Mouse (Mus musculus) hindbrain, embryonic 16.5 days (tissue): ENCODE results near the gene Ust. TPM values are rescaled to one million over a fixed set of nuclear protein-coding genes. Genes with fewer than 3 reads are reported as not detected.
A peak's percentile ranks its signal among the peaks of the same experiment; 100 is the strongest.

ENCODE experiments used
- ATAC-seq: fragments of 200-750 bp; cut with Nextera tagmentation; 2 replicates; pipeline ENCODE4 v1.8.0; 2017; ENCODE audit warnings: moderate TSS enrichment, moderate library complexity
- H3K27ac ChIP-seq: fragments of 300-500 bp; sonication (generic); 2 replicates; pipeline ENCODE4 v1.5.1; 2014; ENCODE audit warnings: low read depth, mild to moderate bottlenecking, control low read depth, low read length, moderate library complexity
- H3K27me3 ChIP-seq: fragments of 300-500 bp; sonication (generic); replicated peaks from 2 replicates; pipeline ENCODE4 v1.6.1; 2014; ENCODE audit warnings: low read length; ENCODE audit not compliant: control insufficient read depth, insufficient read depth
- H3K36me3 ChIP-seq: fragments of 300-500 bp; sonication (generic); 2 replicates; pipeline ENCODE4 v1.6.1; 2014; ENCODE audit warnings: mild to moderate bottlenecking, low read length, moderate library complexity, mixed read lengths; ENCODE audit not compliant: control insufficient read depth, insufficient read depth
- H3K4me1 ChIP-seq: fragments of 300-500 bp; sonication (generic); 2 replicates; pipeline ENCODE4 v1.6.1; 2014; ENCODE audit warnings: low read depth, low read length; ENCODE audit not compliant: control insufficient read depth, insufficient read depth
- H3K4me2 ChIP-seq: fragments of 300-500 bp; sonication (generic); 2 replicates; pipeline ENCODE4 v1.6.1; 2014; ENCODE audit warnings: mild to moderate bottlenecking, low read length, control low read depth, moderate library complexity
- H3K4me3 ChIP-seq: fragments of 300-500 bp; sonication (generic); 2 replicates; pipeline ENCODE4 v1.5.1; 2014; ENCODE audit warnings: mild to moderate bottlenecking, low read length, control low read depth, moderate library complexity
- H3K9ac ChIP-seq: fragments of 300-500 bp; sonication (generic); 2 replicates; pipeline ENCODE4 v1.6.1; 2014; ENCODE audit warnings: low read depth, mild to moderate bottlenecking, control low read depth, low read length, moderate library complexity
- H3K9me3 ChIP-seq: fragments of 300-500 bp; sonication (generic); 2 replicates; pipeline ENCODE4 v1.6.1; 2014; ENCODE audit warnings: mild to moderate bottlenecking, low read length, moderate library complexity; ENCODE audit not compliant: control insufficient read depth
- WGBS: fragments of 180-500 bp; shearing (Covaris S2); extraction: QIAGEN DNeasy Blood & Tissue Kit; methylation state at CpG from one replicate; pipeline ENCODE4 v1.1.7; 2014; 5-methylcytosine and 5-hydroxymethylcytosine counted together
- polyA plus RNA-seq: library from polyadenylated mRNA; unstranded; fragments of >200 nt; fragmentation: Nextera tagmentation; extraction: Ambion mirVana; gene quantifications from 2 replicates; pipeline ENCODE4 v1.2.1, GENCODE M21; 2015

The Ust gene
- polyA plus RNA-seq, 1 experiment from 2014 or later: 7.4 TPM

DNA sequence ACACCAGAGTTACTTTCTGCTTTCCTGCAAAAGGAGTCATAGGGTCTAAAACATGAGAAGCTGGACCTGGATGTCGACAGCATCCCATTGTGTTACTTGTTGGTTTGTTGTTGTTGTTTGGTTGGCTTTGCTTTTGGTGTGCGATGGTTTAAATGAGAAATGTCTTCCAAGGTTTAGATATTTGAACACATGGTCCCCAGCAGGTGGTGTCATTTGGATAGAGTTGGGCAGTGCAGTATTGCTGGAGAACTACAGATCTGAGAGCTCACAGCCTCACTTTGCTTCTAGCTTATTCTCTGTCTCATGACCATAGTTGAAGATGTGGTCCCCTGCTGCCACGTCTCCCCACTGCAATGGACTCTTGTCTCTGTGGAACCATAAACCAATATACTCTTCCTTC lies 234.6 kb downstream of the Ust start:
- ATAC-seq: no peak
- Histone ChIP-seq H3K4me3 (no peak overlapping the region), H3K9me3 (no peaks in the 10 kb centered on the region), H3K9ac (no peak overlapping the region), H3K36me3 (no peaks in the 10 kb centered on the region), H3K4me2 (no peak overlapping the region), H3K4me1 (no peaks in the 10 kb centered on the region), H3K27me3 (no peaks in the 10 kb centered on the region), H3K27ac (no peak overlapping the region)
- WGBS: 93% methylated on average over 3 of the region's 3 CpGs

DNA sequence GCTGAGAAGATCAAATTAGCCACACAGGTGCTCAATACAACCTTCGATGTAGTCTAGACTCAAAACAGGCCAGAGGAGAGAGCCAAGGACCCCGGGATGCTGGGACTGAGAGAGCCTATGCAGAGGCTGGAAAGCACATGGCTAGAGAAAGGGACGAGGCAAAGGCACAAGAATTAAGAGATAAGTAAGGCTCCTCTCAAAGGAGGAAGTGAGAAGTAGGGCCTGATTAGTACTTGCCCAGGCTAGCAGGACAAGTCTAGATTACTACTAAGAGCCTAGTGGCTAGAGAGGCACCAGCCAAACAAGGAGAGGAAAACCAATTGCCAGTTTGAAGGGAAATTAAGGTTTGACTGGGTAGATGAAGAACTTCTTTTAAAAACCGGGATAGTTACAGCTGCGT lies 241.5 kb downstream of the Ust start:
- H3K4me1 ChIP-seq: no peaks in the 10 kb centered on the region
- no peaks in the 10 kb centered on the region for H3K27me3 ChIP-seq
- WGBS: 80% methylated on average over 5 of the region's 5 CpGs
- no peak overlapping the region for H3K27ac ChIP-seq
- ATAC-seq: no peak
- no peak overlapping the region for H3K4me3 ChIP-seq
- no peaks in the 10 kb centered on the region for H3K9me3 ChIP-seq
- H3K4me2 ChIP-seq: no peak overlapping the region
- no peak overlapping the region for H3K9ac ChIP-seq
- H3K36me3 ChIP-seq: no peaks in the 10 kb centered on the region

- no peak overlapping the region for H3K4me3 ChIP-seq
- 89% methylated on average over 4 of the region's 4 CpGs for WGBS
- no peak overlapping the region for H3K4me2 ChIP-seq
- no peak overlapping the region for H3K9ac ChIP-seq
- no peak overlapping the region for H3K27ac ChIP-seq
- no peaks in the 10 kb centered on the region for H3K27me3 ChIP-seq
- H3K36me3 ChIP-seq: no peaks in the 10 kb centered on the region
- no peaks in the 10 kb centered on the region for H3K9me3 ChIP-seq
- ATAC-seq: no peak
- H3K4me1 ChIP-seq: no peaks in the 10 kb centered on the region
Measured at GRCm38 (mm10) chr10:8269681-8270080, 248.9 kb downstream of the Ust start.

GRCm38 (mm10) chr10:8259716-8260115 lies 258.9 kb downstream of the Ust start:
- Histone ChIP-seq H3K4me1 (no peaks in the 10 kb centered on the region), H3K27me3 (no peaks in the 10 kb centered on the region), H3K4me3 (no peak overlapping the region), H3K9me3 (no peaks in the 10 kb centered on the region), H3K27ac (no peak overlapping the region), H3K9ac (no peak overlapping the region), H3K36me3 (no peaks in the 10 kb centered on the region), H3K4me2 (no peak overlapping the region)
- 45% methylated on average over 4 of the region's 4 CpGs for WGBS
- no peak for ATAC-seq

DNA sequence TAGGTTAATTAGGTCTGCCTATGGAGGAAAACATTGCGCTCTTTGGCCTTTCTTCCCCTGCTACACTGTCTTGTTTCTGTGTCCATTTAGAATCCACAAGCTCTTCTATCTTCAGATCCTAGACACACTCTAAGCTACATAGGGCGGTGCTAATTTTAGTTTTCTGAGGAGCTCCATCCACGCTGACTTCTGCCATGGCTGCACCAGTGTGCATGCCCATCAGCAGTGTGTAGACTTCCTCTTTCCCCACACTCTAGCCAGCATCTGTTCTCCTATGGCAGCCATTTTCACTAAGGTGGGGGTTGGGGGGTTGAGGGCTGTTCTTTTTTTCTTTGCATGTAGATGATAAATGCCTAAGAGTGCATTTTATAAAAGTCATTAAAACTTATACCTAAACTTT lies 268.6 kb downstream of the Ust start:
- no peak overlapping the region for H3K4me3 ChIP-seq
- H3K36me3 ChIP-seq: no peaks in the 10 kb centered on the region
- 96% methylated on average over 3 of the region's 3 CpGs for WGBS
- no peak for ATAC-seq
- H3K27ac ChIP-seq: no peak overlapping the region
- no peaks in the 10 kb centered on the region for H3K4me1 ChIP-seq
- H3K9ac ChIP-seq: no peak overlapping the region
- H3K9me3 ChIP-seq: no peaks in the 10 kb centered on the region
- no peaks in the 10 kb centered on the region for H3K27me3 ChIP-seq
- H3K4me2 ChIP-seq: no peak overlapping the region

DNA sequence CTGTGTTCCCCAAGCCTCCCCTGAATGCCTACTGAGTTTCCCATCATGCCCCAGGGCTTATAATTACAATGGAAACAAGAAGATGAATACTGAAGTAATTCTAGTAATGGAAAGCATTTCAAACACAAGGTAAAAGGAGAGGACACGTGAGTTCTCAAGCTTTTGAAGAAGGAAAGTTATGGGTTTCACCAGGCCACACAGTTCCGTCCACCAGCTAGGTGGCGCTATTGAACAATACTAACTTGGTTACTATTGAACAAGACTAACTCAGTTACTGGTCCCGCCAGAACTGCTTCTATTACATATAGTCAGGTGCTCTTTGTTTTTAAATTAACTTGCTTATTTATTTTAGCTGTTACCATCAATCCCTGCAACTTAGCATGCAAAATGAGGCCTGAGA lies 276.3 kb downstream of the Ust start:
- Histone ChIP-seq H3K4me2 (no peak overlapping the region), H3K27ac (no peak overlapping the region), H3K4me3 (no peak overlapping the region), H3K27me3 (no peaks in the 10 kb centered on the region), H3K9ac (no peak overlapping the region), H3K36me3 (no peaks in the 10 kb centered on the region), H3K9me3 (no peaks in the 10 kb centered on the region), H3K4me1 (no peaks in the 10 kb centered on the region)
- peak; percentile 69; the same call in 1 of the 2 replicates for ATAC-seq
- WGBS: 16% methylated on average over 4 of the region's 4 CpGs

DNA sequence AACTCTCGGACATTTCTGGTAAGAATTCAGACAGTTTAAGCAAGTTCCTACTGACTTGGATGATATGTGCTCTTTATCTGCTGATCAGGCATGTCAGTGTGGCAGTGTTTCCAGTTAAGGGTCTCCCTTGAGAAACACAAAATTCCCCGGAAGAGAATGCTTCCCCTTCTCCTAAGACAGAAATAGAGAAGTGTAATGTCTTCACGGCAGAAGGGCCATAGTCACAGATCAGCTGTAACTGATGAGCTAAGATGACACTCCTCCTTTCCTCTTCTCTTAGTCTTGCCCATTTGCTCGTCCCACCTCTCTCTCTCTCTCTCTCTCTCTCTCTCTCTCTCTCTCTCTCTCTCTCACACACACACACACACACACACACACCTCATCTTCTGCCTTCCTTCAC lies 277.9 kb downstream of the Ust start:
- H3K36me3 ChIP-seq: no peaks in the 10 kb centered on the region
- no peak overlapping the region for H3K9ac ChIP-seq
- H3K9me3 ChIP-seq: no peaks in the 10 kb centered on the region
- no peak for ATAC-seq
- no peaks in the 10 kb centered on the region for H3K4me1 ChIP-seq
- WGBS: 74% methylated on average over 4 of the region's 4 CpGs
- no peak overlapping the region for H3K4me2 ChIP-seq
- no peaks in the 10 kb centered on the region for H3K27me3 ChIP-seq
- H3K27ac ChIP-seq: no peak overlapping the region
- H3K4me3 ChIP-seq: no peak overlapping the region

DNA sequence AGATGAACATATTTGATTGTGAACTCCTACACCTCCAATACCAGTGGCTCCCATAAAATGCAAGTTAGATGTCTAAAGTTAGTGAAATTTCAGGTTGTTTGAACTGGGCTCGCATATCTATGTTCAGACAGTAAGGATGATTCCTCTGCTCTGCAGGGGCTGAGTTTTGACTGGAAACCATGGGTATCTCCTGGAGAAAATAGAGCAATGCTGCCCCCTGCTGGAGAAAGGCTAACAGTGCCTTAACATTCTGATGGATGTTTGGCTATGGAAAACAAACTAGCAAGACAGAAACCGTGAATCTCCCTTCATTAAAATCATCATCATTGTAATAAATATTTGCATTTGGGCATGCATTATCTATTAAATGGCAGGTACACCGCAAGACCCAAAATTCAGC lies 278.4 kb downstream of the Ust start:
- H3K27me3 ChIP-seq: no peaks in the 10 kb centered on the region
- H3K9ac ChIP-seq: no peak overlapping the region
- H3K4me1 ChIP-seq: no peaks in the 10 kb centered on the region
- H3K27ac ChIP-seq: no peak overlapping the region
- WGBS: 5% methylated on average over 3 of the region's 3 CpGs
- H3K36me3 ChIP-seq: no peaks in the 10 kb centered on the region
- no peaks in the 10 kb centered on the region for H3K9me3 ChIP-seq
- no peak overlapping the region for H3K4me2 ChIP-seq
- ATAC-seq: peak; percentile 83
- no peak overlapping the region for H3K4me3 ChIP-seq

DNA sequence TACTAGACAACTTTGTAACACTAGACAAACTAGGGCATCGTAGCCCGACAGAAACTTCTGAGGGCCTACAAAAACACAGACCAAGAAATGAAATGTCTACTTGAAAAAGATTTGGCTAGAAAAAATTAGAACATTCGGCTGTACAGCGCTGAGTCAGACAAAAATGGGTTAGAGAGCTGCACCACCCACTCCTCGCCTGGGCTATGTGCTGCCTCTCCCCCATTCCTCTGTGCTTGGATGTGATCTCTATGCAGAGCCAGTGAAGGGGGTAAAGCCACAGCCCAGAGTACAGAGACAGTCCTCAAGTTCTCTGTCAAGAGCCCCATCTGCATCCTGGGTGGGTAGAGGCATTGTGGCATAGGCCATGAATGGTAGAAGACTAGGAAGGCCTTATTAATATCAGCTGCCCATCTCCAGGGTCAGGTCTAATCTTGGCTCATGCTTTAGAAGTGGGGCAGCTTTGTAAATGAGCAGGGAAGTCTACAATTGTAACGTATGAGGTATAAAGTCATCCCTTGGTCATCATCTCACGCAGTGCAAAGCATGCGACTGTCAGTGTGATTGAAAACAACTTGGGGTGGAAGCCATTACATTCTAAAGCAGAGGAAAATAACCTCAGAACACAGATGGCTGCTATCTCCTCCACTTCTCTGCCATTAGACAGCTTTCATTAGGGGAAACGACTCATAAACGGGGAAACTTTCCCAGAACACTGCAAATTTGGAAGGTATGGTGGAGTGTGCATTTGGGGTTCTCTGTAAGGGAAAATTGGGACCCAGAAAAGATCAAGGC lies 281.6 kb downstream of the Ust start:
- H3K4me2 ChIP-seq: no peak overlapping the region
- no peak overlapping the region for H3K4me3 ChIP-seq
- WGBS: 93% methylated on average over 10 of the region's 10 CpGs
- no peaks in the 10 kb centered on the region for H3K36me3 ChIP-seq
- no peaks in the 10 kb centered on the region for H3K4me1 ChIP-seq
- no peaks in the 10 kb centered on the region for H3K9me3 ChIP-seq
- no peak for ATAC-seq
- H3K27me3 ChIP-seq: no peaks in the 10 kb centered on the region
- H3K27ac ChIP-seq: no peak overlapping the region
- no peak overlapping the region for H3K9ac ChIP-seq
